Mouse (Mus musculus): ENCODE data around the gene Gm13696. TPM values are rescaled to one million over a fixed set of nuclear protein-coding genes. Genes with fewer than 3 reads are reported as not detected.
"Not testable (repeated sequence)": the region's sequence is repeated elsewhere in the genome, so short reads cannot be mapped to it uniquely, and the experiment has no call there.

Gm13696 gene
- polyA plus RNA-seq (2014; fragmentation: Nextera tagmentation; extraction: Ambion mirVana), result not detected in 2 replicates

DNA sequence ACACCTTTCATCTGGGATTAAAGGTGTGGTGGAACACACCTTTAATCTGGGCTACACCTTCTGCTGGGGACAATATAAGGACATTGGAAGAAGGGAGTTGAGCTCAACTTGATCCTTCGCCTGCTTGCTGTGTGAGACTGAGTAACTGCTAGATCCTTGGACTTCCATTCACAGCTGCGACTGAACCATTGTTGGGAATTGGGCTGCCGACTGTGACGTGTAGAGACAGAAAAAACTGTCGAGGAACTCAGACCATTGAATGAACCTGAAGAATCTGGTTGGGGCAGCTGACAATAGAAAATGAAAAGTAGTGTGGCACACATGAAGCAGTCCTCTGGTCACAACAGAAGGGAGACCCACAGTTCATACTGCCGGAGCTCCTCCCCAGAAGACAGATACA, at the start of gene Gm13696:
Gm13696 (plus strand) TSS at position 301 of the 400 bp plus-strand sequence.
- not testable (repeated sequence) for H3K9ac ChIP-seq (replicated peaks; ENCODE audit: low read depth, low read length); H3K36me3 ChIP-seq (ENCODE audit: control insufficient read depth, insufficient read depth, low read length); H3K4me1 ChIP-seq (ENCODE audit: control insufficient read depth, insufficient read depth, low read length); H3K27ac ChIP-seq (ENCODE audit: low read depth, low read length); H3K4me2 ChIP-seq (ENCODE audit: low read depth, low read length); H3K27me3 ChIP-seq (ENCODE audit: control insufficient read depth, insufficient read depth, low read length); ATAC-seq (ENCODE audit: low read depth); H3K9me3 ChIP-seq (ENCODE audit: control insufficient read depth, low read length); H3K4me3 ChIP-seq (ENCODE audit: low read depth, low read length)
- WGBS, result no CpG with 5 or more reads among the region's 6 CpGs

GRCm38 (mm10) chr2:83929478-83930088, 43.3 kb upstream of the Gm13696 start:
- ATAC-seq (ENCODE audit: low read depth), result no peak
- Histone ChIP-seq H3K27ac (ENCODE audit: low read depth, low read length) (no peak overlapping the region), H3K27me3 (ENCODE audit: control insufficient read depth, insufficient read depth, low read length) (no peaks in the 10 kb centered on the region), H3K4me3 (ENCODE audit: low read depth, low read length) (no peak overlapping the region), H3K9me3 (ENCODE audit: control insufficient read depth, low read length) (no peaks in the 10 kb centered on the region), H3K9ac (replicated peaks; ENCODE audit: low read depth, low read length) (no peak overlapping the region), H3K36me3 (ENCODE audit: control insufficient read depth, insufficient read depth, low read length) (no peaks in the 10 kb centered on the region), H3K4me1 (ENCODE audit: control insufficient read depth, insufficient read depth, low read length) (no peaks in the 10 kb centered on the region), H3K4me2 (ENCODE audit: low read depth, low read length) (no peak overlapping the region)
- 68% methylated on average over 2 of the region's 2 CpGs for WGBS

DNA sequence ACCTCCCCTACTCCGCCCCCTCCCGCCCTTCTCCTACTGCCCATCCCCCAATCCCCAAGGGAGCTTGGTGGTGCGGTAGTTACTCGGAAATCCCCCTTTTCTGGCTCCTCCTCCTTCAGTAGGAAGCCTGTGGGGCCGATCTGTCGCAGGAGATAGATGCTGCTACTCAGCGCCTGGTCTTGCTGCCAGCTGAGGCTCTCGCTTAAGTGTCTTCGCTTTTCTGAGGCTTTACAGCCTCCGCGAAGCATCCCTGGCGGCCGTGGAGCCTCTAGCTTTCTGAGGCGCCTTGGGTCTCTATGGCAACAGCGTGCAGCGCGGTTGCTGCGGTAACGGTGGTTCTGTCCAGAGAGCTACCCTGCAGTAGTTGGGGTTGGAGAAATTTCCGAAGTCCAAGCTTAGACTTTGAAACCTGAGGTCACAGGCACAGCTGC, 32.0 kb upstream of the Gm13696 start, which contains the start of gene Zswim2:
Zswim2 (minus strand) TSS at position 298 of the 431 bp plus-strand sequence.
- ATAC-seq (ENCODE audit: low read depth), result peak; percentile 100

DNA sequence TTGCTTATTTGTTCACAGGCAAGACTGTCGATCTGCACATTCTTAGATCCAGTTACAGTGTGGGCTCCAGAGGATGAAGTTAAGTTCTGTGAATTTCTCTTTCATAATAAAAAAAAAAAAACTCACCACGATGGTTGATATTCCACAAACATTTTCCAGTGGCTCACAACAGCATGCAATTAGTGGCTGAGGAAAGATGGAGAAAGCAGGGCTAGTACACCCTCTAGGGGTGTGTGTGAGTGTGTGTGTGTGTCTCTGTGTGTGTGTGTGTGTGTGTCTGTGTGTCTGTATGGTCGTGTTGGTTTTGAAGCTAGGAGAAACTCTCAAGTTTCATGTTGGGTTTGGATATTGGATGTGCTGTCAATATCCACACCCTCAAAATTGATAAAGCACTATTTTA, 31.5 kb upstream of the Gm13696 start:
- ATAC-seq (ENCODE audit: low read depth), result peak; percentile 54
- Histone ChIP-seq H3K36me3 (ENCODE audit: control insufficient read depth, insufficient read depth, low read length) (no peaks in the 10 kb centered on the region), H3K4me1 (ENCODE audit: control insufficient read depth, insufficient read depth, low read length) (no peaks in the 10 kb centered on the region), H3K4me3 (ENCODE audit: low read depth, low read length) (peak overlapping the region; percentile 28; the same call in 1 of the 2 replicates), H3K9me3 (ENCODE audit: control insufficient read depth, low read length) (no peaks in the 10 kb centered on the region), H3K4me2 (ENCODE audit: low read depth, low read length) (peak overlapping the region; percentile 54), H3K27me3 (ENCODE audit: control insufficient read depth, insufficient read depth, low read length) (no peaks in the 10 kb centered on the region), H3K27ac (ENCODE audit: low read depth, low read length) (no peak overlapping the region), H3K9ac (replicated peaks; ENCODE audit: low read depth, low read length) (no peak overlapping the region)
- WGBS, result 52% methylated on average over 3 of the region's 3 CpGs

More for the DNA sequence above, 32.0 kb upstream of the Gm13696 start, which contains the start of gene Zswim2:
- WGBS, result 1% methylated on average over 20 of the region's 20 CpGs
- H3K4me3 ChIP-seq (ENCODE audit: low read depth, low read length), result peak within 1 kb of the TSS; percentile 28
- H3K27ac ChIP-seq (ENCODE audit: low read depth, low read length), result peak within 1 kb of the TSS; percentile 44; the same call in 1 of the 2 replicates
- no peaks in the 10 kb centered on the region for H3K36me3 ChIP-seq (ENCODE audit: control insufficient read depth, insufficient read depth, low read length)
- H3K4me1 ChIP-seq (ENCODE audit: control insufficient read depth, insufficient read depth, low read length), result no peaks in the 10 kb centered on the region
- peak within 1 kb of the TSS; percentile 54 for H3K4me2 ChIP-seq (ENCODE audit: low read depth, low read length)
- no peak within 1 kb of the TSS for H3K9ac ChIP-seq (replicated peaks; ENCODE audit: low read depth, low read length)
- H3K27me3 ChIP-seq (ENCODE audit: control insufficient read depth, insufficient read depth, low read length), result no peaks in the 10 kb centered on the region
- no peaks in the 10 kb centered on the region for H3K9me3 ChIP-seq (ENCODE audit: control insufficient read depth, low read length)

DNA sequence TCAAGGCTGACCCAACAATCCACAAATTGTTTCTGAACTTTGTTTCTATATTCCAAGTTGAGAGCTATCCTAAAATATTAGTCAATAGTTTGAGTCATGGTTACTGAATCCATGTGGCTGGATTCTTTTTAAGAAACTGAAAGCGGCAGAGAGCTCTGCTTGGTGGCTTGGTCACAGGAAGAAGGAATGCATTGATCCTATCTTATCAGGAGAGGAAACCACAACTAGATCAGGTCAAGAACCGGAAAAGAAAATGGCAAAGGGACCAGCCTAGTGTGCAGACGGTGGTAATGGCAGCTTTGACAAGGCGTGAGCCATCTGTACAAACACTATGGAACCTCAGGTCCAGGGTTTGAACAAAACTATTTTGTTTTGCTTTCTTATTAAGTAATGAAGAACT, 31.1 kb upstream of the Gm13696 start:
- Histone ChIP-seq H3K9me3 (ENCODE audit: control insufficient read depth, low read length) (no peaks in the 10 kb centered on the region), H3K36me3 (ENCODE audit: control insufficient read depth, insufficient read depth, low read length) (no peaks in the 10 kb centered on the region), H3K9ac (replicated peaks; ENCODE audit: low read depth, low read length) (no peak overlapping the region), H3K27ac (ENCODE audit: low read depth, low read length) (no peak overlapping the region), H3K27me3 (ENCODE audit: control insufficient read depth, insufficient read depth, low read length) (no peaks in the 10 kb centered on the region), H3K4me1 (ENCODE audit: control insufficient read depth, insufficient read depth, low read length) (no peaks in the 10 kb centered on the region), H3K4me2 (ENCODE audit: low read depth, low read length) (no peak overlapping the region), H3K4me3 (ENCODE audit: low read depth, low read length) (no peak overlapping the region)
- ATAC-seq (ENCODE audit: low read depth), result no peak
- 79% methylated on average over 4 of the region's 4 CpGs for WGBS

DNA sequence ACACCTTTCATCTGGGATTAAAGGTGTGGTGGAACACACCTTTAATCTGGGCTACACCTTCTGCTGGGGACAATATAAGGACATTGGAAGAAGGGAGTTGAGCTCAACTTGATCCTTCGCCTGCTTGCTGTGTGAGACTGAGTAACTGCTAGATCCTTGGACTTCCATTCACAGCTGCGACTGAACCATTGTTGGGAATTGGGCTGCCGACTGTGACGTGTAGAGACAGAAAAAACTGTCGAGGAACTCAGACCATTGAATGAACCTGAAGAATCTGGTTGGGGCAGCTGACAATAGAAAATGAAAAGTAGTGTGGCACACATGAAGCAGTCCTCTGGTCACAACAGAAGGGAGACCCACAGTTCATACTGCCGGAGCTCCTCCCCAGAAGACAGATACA, 17.5 kb upstream of the Gm13696 start, which contains the start of gene Gm13698:
Gm13698 (plus strand) TSS at position 301 of the 400 bp plus-strand sequence.
- not testable (repeated sequence) for H3K4me2 ChIP-seq (ENCODE audit: low read depth, low read length); H3K9me3 ChIP-seq (ENCODE audit: control insufficient read depth, low read length); H3K36me3 ChIP-seq (ENCODE audit: control insufficient read depth, insufficient read depth, low read length); ATAC-seq (ENCODE audit: low read depth); H3K4me3 ChIP-seq (ENCODE audit: low read depth, low read length); H3K4me1 ChIP-seq (ENCODE audit: control insufficient read depth, insufficient read depth, low read length); H3K27ac ChIP-seq (ENCODE audit: low read depth, low read length); H3K27me3 ChIP-seq (ENCODE audit: control insufficient read depth, insufficient read depth, low read length); H3K9ac ChIP-seq (replicated peaks; ENCODE audit: low read depth, low read length)
- whole genome bisulfite sequencing, result no CpG with 5 or more reads among the region's 6 CpGs

DNA sequence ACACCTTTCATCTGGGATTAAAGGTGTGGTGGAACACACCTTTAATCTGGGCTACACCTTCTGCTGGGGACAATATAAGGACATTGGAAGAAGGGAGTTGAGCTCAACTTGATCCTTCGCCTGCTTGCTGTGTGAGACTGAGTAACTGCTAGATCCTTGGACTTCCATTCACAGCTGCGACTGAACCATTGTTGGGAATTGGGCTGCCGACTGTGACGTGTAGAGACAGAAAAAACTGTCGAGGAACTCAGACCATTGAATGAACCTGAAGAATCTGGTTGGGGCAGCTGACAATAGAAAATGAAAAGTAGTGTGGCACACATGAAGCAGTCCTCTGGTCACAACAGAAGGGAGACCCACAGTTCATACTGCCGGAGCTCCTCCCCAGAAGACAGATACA, 11.7 kb upstream of the Gm13696 start, which contains the start of gene Gm13693:
Gm13693 (plus strand) TSS at position 301 of the 400 bp plus-strand sequence.
- not testable (repeated sequence) for H3K9me3 ChIP-seq (ENCODE audit: control insufficient read depth, low read length); H3K9ac ChIP-seq (replicated peaks; ENCODE audit: low read depth, low read length); H3K4me2 ChIP-seq (ENCODE audit: low read depth, low read length); H3K27me3 ChIP-seq (ENCODE audit: control insufficient read depth, insufficient read depth, low read length); H3K36me3 ChIP-seq (ENCODE audit: control insufficient read depth, insufficient read depth, low read length); ATAC-seq (ENCODE audit: low read depth); H3K4me3 ChIP-seq (ENCODE audit: low read depth, low read length); H3K27ac ChIP-seq (ENCODE audit: low read depth, low read length); H3K4me1 ChIP-seq (ENCODE audit: control insufficient read depth, insufficient read depth, low read length)
- no CpG with 5 or more reads among the region's 6 CpGs for WGBS

DNA sequence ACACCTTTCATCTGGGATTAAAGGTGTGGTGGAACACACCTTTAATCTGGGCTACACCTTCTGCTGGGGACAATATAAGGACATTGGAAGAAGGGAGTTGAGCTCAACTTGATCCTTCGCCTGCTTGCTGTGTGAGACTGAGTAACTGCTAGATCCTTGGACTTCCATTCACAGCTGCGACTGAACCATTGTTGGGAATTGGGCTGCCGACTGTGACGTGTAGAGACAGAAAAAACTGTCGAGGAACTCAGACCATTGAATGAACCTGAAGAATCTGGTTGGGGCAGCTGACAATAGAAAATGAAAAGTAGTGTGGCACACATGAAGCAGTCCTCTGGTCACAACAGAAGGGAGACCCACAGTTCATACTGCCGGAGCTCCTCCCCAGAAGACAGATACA, 5.9 kb upstream of the Gm13696 start, which contains the start of gene Gm13695:
Gm13695 (plus strand) TSS at position 301 of the 400 bp plus-strand sequence.
- not testable (repeated sequence) for H3K27me3 ChIP-seq (ENCODE audit: control insufficient read depth, insufficient read depth, low read length); H3K4me2 ChIP-seq (ENCODE audit: low read depth, low read length); ATAC-seq (ENCODE audit: low read depth); H3K36me3 ChIP-seq (ENCODE audit: control insufficient read depth, insufficient read depth, low read length); H3K4me1 ChIP-seq (ENCODE audit: control insufficient read depth, insufficient read depth, low read length); H3K9ac ChIP-seq (replicated peaks; ENCODE audit: low read depth, low read length); H3K27ac ChIP-seq (ENCODE audit: low read depth, low read length); H3K9me3 ChIP-seq (ENCODE audit: control insufficient read depth, low read length); H3K4me3 ChIP-seq (ENCODE audit: low read depth, low read length)
- no CpG with 5 or more reads among the region's 6 CpGs for WGBS

- no CpG with 5 or more reads among the region's 6 CpGs for WGBS
- not testable (repeated sequence) for H3K27ac ChIP-seq (ENCODE audit: low read depth, low read length); H3K4me3 ChIP-seq (ENCODE audit: low read depth, low read length); H3K27me3 ChIP-seq (ENCODE audit: control insufficient read depth, insufficient read depth, low read length); H3K9ac ChIP-seq (replicated peaks; ENCODE audit: low read depth, low read length); H3K9me3 ChIP-seq (ENCODE audit: control insufficient read depth, low read length); ATAC-seq (ENCODE audit: low read depth); H3K36me3 ChIP-seq (ENCODE audit: control insufficient read depth, insufficient read depth, low read length); H3K4me2 ChIP-seq (ENCODE audit: low read depth, low read length); H3K4me1 ChIP-seq (ENCODE audit: control insufficient read depth, insufficient read depth, low read length)
Measured at GRCm38 (mm10) chr2:83978633-83979032, 5.7 kb downstream of the Gm13696 start, which contains the start of gene Gm13694. Gene Gm13694 (plus strand): TSS chr2:83978933.
